Mouse (Mus musculus): ENCODE measurements around the gene Dixdc1.
A peak's percentile ranks its signal among the peaks of the same experiment; 100 is the strongest.

The Dixdc1 gene

DNA sequence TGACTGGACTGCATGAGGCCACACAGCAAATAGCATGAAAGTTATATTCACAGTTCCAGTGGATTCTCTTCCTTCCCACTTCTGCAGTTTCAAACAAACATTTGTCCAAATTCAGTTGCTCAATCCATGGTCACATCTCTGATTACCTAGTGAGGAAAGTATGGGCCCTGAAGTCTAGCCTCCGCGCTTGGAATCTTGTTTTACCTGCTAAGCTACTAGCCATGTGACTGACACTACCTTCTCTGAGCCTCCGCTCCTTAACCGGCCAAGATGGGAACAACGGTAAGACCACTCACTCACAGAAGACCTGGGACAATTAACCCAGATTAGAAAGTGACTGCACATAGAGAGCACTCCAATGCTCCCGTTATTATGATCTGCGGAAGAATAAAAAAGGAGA, 6.5 kb upstream of the Dixdc1 start:
- peak in 1 of 2 experiments; percentile 51 for DNase-seq (ENCODE audit: low spot score in 2 of 2)

DNA sequence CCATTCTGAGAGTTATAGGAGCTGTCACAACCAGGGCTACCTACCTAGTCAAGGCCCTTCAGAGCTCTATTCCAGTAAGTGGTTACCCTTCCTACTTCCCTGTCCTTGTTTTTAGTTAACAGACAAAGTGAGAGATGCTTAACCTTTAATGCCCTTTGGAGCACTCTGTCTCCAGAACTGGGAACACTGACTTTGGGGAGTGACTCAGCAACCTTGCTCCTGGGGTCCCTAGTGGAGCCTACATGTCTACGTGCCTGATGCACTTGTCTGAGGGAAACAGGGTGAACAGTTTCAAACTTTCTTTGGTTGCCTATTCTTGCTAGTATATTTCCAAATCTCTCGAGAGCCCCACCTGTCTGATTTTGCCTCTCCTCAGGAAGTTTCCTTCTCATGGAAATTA, 3.4 kb upstream of the Dixdc1 start:
- no peak for DNase-seq (ENCODE audit: low spot score in 2 of 2)

- no peak for DNase-seq (ENCODE audit: low spot score in 2 of 2)
Measured at GRCm38 (mm10) chr9:50742261-50742660, 2.9 kb upstream of the Dixdc1 start.

DNA sequence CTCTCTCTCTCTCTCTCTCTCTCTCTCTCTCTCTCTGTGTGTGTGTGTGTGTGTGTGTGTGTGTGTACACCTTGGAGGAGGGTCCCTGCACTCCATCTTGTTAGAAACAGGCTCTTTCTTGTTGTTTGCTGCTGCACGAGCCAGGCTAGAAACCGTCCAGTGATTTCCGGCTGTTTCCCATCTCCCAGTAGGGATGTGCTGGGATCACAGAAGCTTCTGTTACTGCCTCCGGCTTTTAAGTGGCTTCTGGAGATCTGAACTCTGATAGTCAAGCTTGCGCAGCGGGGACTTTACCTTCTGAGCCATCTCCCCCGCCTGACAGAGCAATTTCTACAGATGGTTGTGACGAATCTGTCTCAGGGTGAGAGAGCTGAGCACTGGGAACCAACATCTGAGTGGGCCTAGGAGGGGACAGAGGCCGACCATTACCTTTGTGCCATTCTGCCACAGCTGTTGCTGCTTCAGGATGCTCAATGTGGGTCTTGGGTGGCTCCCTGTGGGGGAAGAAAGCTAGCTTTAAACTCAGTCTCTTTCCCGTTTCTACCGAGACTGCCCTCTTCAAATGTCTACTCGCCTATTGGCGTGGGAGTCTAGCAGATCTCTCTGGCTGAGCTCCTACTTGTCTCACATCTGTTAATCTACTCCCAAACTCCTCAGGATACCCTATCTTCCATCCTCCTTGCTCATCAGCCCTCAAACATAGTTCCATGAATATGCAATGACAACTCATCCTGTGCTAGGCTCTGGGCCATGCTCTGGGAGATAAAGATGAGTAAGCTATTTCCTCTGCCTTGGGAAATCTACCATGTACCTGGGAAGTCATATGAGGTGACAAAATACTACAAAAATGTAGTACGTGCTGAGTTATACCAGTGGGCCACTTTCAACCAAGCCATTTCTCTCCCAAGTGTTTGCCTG, 1.8 kb upstream of the Dixdc1 start:
- DNase-seq (ENCODE audit: low spot score in 2 of 2) = no peak

DNA sequence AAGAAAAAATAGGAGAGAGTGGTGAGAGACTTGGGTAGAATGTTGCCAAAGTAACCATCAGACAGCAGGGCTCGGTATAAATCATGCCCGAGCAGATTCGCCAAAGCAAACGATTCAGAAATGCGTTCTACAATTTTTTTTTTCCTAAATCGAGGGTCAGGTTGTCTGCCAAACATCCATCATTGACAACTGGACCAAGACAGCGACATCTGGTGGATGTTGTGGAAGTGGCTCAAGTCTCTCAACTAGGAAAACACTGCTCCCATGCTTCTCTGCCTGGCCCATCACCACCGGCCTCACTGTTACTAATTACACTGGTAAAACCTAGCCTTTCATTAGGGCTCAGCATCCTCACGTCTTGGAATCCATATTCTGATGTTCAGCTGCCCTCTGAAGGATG, 4.3 kb downstream of the Dixdc1 start:
- peak in 1 of 2 experiments; percentile 41 for DNase-seq (ENCODE audit: low spot score in 2 of 2)

GRCm38 (mm10) chr9:50732560-50732959, 6.8 kb downstream of the Dixdc1 start:
- no peak for DNase-seq (ENCODE audit: low spot score in 2 of 2)

DNA sequence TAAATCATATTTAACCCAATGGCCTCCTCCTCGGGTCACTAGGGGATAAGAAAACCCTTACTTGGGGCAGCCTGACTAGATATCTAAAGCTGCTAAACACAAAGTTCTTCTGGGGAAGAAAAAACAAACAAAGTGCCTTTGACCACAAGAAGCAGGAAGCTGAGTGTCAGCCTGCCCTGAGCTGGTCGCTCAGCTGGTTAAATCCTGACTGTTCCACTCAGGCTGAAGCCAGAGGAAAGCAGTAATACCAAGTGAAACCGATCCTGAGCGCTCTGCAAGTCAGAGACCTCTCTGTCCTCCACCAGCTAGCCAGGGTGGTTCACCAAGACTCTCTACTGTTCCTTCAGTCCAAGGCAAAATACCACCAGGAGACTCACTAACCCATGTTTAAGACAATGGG, 9.7 kb downstream of the Dixdc1 start:
- no peak for DNase-seq (ENCODE audit: low spot score in 2 of 2)

- peak; percentile 23 to 28 for DNase-seq (ENCODE audit: low spot score in 2 of 2)
Measured at GRCm38 (mm10) chr9:50727925-50728651, 11.2 kb downstream of the Dixdc1 start.

DNA sequence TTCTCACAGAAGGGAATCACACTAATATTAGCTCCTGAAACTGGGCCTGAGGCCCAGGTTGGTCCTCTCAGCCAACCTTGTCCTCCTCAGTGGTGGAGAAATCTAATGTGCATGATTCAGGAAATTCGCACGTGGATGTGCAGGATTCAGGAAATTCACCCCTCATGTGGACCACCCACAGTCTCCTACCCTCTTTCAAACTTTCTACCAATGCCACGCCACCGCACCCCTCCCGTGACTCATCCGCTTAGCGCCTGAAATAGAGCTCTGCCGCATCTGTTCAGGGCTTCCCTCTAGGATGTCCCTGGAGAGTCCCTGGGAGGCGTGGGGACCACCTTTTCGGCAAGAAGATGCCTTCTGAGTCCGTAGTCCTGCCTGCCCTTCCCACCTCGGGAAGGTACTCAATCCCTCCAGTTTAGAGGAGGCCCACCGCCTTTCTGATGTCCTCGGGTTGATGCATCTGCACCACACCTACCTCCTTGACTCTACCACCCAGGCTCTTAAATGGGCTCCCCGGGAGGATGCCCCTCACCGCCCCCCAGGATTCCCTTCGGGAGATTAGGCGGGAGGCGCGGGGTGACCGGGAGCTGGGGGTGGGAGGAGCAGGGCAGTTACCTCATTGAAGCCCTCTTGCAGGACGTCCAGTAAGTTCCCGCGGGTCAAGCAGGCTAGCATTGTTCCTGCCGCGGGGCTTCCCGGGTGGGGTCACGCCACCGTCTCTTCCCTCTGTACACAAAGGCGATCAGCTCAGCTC, 12.0 kb downstream of the Dixdc1 start:
- DNase-seq (ENCODE audit: low spot score in 2 of 2) = no peak

- DNase-seq (ENCODE audit: low spot score in 2 of 2) = no peak
Measured at GRCm38 (mm10) chr9:50725921-50726590, 13.3 kb downstream of the Dixdc1 start.

- DNase-seq (ENCODE audit: low spot score in 2 of 2) = no peak
Measured at GRCm38 (mm10) chr9:50724661-50725330, 14.5 kb downstream of the Dixdc1 start.

GRCm38 (mm10) chr9:50724147-50724546, 15.2 kb downstream of the Dixdc1 start:
- DNase-seq (ENCODE audit: low spot score in 2 of 2) = no peak

DNA sequence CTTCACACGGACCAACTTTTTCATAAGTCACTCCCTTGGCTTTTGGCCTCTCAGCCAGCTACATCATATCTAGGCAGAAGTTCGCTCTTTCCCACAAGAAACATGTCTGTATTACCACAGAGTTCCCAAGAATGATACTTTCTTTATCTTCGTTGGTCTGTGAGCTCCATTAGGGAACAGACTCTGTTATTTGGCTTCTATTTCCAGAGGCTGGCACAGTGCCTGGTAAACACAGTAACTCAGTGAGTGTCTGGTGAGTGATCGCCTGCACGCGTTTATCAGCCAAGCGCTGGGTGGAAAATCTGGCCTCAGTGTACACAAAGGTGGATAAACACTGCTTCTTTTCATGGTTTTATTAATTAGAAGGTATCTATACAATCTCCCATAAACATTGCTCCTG, 15.9 kb downstream of the Dixdc1 start:
- peak; percentile 58 to 81 for DNase-seq (ENCODE audit: low spot score in 2 of 2)

DNA sequence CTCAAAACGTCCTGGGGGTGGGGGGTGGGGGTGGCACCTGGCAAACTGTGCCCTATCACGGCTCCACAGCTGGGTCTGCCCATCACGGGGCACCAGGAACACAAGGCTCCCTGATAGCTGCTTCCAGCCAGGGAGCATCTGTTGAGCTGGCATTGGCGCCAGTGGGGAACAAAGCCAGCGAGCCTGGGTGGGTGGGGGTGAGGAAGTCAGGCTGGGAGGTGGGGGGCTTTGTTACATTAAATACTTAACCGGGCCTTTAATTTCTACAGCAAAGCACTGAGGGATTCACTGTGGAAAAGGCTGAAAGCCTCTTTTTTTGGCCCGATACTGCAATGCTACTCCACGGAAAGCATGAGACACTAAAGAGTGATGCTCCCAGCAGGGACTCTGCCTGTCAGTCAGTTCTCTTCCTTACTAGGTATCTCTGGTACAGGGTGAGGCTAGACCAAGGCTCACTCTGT, 16.8 kb downstream of the Dixdc1 start:
- no peak for DNase-seq (ENCODE audit: low spot score in 2 of 2)

DNA sequence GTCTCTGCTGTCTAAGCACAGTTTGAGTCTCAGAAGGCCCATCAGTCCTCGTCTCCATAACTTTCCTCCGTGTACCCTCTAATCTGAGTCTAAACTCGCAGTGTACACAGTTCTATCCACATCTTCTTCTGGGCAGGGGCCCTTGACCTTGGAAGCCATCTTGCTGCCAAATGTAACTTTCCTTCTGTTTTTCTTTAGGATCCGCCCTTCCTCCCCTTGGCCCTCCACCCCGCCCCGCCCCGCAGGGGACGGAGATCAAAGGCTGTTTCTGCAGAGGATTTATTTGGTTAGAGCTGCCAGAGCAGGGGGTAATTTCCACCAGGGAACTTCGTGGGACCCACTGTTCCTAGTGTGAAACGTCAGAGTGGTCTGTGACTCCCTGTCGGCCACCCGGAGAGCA, 18.3 kb downstream of the Dixdc1 start:
- no peak for DNase-seq (ENCODE audit: low spot score in 2 of 2)

DNA sequence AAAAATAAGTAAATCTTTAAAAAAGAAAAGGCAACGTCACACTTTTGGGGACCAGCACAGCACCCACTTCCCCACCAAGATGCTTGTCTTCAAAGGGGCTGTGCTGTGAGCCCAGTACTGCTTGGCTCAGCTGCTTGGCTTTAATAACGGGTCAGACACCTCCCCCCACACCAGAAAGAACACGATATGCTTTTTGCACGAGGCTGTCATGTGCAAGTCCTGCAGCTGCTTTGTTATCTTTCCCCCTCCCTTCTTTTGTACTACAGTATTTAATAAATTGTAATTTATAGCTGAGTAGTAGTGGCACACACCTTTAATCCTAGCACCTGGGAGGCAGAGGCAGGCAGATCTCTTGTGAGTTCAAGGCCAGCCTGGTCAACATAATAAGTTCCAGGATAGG, 20.4 kb downstream of the Dixdc1 start:
- DNase-seq (ENCODE audit: low spot score in 2 of 2) = no peak

GRCm38 (mm10) chr9:50714188-50714587, 25.1 kb downstream of the Dixdc1 start:
- DNase-seq (ENCODE audit: low spot score in 2 of 2) = no peak

DNA sequence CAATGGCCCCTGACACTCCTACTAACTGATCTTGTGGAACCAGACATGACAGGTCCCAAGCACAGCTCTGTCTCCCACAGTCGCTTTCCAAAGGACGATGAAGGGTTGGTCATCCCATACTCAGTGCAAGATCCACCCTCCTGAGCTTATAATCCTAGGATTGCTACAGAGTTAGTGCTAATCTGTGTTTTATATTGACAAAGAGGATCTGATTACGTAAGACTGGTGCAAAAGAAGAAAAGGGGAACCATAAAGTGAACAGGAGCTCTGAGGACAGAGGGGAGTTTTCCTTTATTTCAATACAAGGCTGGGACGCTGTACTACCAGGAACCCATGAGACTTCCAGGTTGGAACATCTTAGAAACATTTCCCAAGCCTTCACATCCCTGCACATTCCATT, 28.0 kb downstream of the Dixdc1 start:
- DNase-seq (ENCODE audit: low spot score in 2 of 2) = no peak

DNA sequence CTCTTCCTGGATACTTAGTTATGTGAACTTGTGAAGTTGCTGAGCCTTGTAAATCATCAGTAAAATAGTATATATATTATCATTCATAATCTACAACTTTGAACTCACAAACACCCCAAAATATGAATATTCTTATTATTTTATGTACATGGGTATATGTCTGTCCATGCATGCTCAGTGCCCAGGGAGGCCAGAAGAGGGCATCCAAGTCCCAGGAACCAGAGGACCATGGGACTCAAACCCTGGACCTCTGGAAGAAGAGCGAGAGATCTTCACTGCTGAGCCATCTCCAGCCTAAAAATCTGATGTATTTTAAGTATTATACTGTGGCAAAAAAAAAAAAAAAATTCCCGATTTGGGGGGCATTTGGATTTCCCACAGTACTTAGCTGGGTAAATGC, 30.2 kb downstream of the Dixdc1 start:
- no peak for DNase-seq (ENCODE audit: low spot score in 2 of 2)

- DNase-seq (ENCODE audit: low spot score in 2 of 2) = no peak
Measured at GRCm38 (mm10) chr9:50704907-50705306, 34.4 kb downstream of the Dixdc1 start.

Measured in urinary bladder, postnatal 36 days (tissue).